Mouse (Mus musculus): ENCODE data around the gene 4930442H23Rik. TPM values are rescaled to one million over a fixed set of nuclear protein-coding genes. Genes with fewer than 3 reads are reported as not detected.
A peak's percentile ranks its signal among the peaks of the same experiment; 100 is the strongest.

Gene 4930442H23Rik
- total RNA-seq, 2 experiments from 2014 or later = not detected

DNA sequence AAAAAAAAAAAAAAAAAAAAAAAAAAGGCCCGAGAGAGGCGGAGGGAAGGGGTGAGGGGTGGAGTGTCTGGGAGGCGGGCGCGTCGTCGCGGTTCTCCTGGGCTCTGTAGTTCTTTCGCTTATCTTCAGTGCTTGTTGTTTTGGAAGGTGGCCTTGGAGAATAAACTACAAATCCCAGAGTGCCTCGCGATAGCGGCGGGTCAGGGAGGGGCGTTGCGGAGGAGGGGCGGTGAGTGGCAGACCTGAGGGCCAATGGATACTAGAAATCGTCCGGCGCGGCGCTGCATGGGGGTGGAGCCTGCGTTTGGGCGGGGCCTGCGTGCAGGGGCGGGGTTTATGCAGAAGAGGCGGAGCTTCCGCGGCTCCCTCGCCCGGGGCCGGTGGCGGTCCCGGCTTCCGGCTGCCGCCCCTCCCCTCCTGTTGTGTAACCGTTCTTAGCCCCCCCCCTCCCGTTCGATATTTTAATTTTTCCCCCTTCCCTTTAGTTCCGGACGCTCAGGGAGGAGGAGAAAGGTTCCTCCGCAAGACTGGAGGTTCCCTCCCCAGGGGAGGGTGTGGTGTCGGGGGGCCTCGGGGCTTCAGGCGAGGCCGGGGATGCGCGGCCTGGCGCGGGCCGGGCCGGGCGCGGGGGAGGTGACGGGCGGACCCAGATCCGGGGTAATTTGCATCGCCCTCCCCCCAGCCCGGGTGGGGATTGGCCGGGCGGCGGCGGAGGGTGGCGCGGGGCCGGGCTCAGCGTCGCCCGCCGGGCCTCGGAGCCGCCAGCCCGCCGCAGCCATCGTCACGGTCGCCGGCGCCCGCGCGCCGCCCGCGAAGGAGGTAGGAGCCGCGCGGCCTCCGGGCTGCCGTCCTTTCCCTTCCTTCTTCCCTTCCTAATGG is 46.2 kb downstream of the 4930442H23Rik start:
- Histone ChIP-seq H3K27ac (peak overlapping the region; percentile 99), H3K4me3 (peak overlapping the region; percentile 98)
- DNase-seq (ENCODE audit: low spot score in 2 of 2) = peak; percentile 100
- TF ChIP-seq CTCF (conservative IDR thresholded peaks at IDR 0.05) = no peak

GRCm38 (mm10) chr10:81136706-81137231 is 46.9 kb downstream of the 4930442H23Rik start:
- Histone ChIP-seq H3K4me3 (peak overlapping the region; percentile 98), H3K27ac (peak overlapping the region; percentile 99)
- DNase-seq (ENCODE audit: low spot score in 2 of 2) = peak in 1 of 2 experiments; percentile 71
- TF ChIP-seq CTCF (conservative IDR thresholded peaks at IDR 0.05) = no peak

DNA sequence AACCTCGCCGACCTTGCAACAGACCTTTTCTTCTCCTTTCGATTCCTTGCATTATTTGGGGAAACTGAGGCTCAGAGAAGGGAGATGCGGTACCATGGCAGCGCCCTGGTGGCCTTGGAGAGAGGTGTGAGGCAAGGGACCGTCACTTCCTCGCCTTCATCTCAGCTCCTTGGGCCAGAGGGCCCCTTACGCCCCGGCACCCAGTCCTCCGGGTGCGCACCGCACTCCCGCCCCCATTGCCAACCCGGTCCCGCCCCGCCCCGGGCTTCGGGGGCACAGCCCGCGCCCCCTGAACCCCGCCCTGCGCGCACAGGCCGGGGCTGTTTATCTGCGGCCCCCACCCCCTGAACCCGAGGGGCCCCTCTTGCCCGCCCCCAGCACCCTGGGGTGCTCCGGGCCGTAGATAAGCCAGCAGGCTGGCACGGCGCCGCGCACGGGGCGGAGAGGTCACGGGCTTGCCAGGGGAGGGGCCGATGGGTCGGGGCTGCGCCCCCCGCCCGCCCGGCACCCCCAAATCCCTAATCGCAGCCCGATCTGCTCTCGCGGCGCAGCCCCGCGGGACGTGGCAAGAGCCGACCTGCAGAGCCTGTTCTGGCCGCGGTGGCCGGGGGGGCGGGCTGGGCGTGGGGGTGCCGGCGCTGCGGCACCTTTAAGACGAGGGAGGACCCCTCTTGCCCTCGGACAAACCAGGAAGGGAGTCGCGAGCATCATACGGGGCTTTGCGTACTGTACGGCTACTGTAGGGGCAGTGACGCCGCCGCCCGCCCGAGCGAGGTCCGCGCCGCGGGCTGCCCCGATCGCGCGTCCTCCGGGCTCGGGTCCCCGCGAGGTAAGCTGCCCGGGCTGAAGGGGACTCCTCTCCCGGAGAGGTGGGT is 47.6 kb downstream of the 4930442H23Rik start:
- TF ChIP-seq CTCF (conservative IDR thresholded peaks at IDR 0.05) = peak; percentile 31; the same call in 1 of the 2 replicates
- H3K4me3 ChIP-seq = peak overlapping the region; percentile 98
- peak; percentile 45 to 64 for DNase-seq (ENCODE audit: low spot score in 2 of 2)
- peak overlapping the region; percentile 99 for H3K27ac ChIP-seq

DNA sequence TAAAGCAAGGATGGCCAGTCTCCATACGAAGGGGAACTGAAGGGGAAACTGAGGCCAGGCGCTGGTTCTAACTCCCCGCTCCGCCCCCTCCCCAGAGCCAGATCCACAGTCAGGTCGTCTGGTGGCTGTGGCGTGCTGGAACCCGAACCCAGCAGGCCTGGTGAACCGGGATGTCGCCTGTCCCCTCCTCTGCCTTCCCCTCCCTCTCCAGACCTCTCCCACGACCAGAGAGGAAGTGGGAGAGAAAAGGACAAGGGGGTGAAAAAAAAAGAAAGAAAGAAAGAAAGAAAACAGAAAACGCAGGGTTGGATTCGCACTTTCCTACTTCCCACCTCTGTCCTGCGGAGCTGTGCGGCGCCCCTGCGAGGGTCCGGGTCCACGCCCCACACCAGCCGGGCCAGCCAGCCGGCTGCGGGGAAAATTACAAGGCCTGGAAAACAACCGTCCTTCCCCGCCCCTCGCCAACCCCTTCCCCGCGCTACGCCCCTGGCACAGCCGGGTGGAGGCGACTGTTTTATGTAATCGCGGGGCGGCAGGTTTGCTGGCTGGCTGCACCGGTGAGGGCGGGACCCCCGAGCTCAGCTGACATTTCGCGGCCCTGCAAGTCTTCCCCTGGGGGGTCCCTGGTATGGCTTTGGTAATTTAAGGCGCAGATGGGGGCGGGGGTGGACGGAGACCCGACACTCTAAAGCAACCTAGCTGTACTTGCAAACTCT is 48.5 kb downstream of the 4930442H23Rik start, which contains the start of gene Zbtb7a:
TSS of gene Zbtb7a (plus strand) at position 255 of the 716 bp plus-strand sequence.
- no peak for TF ChIP-seq CTCF (conservative IDR thresholded peaks at IDR 0.05)
- DNase-seq (ENCODE audit: low spot score in 2 of 2) = peak; percentile 46 to 47
- H3K27ac ChIP-seq = peak within 1 kb of the TSS; percentile 99
- H3K4me3 ChIP-seq = peak within 1 kb of the TSS; percentile 98

DNA sequence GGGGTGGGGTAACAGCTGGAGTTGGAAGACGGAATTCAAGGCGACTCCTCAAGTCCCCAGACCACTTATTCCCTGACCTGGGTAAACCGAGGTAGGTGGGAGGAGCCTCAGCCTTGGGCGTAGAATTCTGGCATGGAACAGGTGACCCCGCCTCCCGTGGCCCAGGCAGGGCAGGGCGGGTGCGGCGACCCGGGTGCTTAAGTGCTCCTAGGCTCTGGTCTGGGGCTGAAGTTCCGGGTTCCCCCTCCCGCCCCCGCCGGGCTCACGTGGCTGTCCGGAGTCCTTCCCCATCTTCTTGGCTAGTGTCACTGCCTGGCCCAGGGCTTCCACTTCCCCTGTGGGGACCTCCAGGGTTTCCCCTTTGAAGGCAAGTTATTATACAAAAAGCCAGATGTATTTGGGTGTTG is 49.5 kb downstream of the 4930442H23Rik start:
- DNase-seq (ENCODE audit: low spot score in 2 of 2) = no peak
- no peak overlapping the region; the same call in 1 of the 2 replicates for H3K4me3 ChIP-seq
- TF ChIP-seq CTCF (conservative IDR thresholded peaks at IDR 0.05) = no peak
- H3K27ac ChIP-seq = 0 out of 2 replicates have a peak overlapping the region, but pooled peaks have one; percentile 1

Other genes with a start within 250 kb of the 4930442H23Rik start
- gene Gng7, start 168.9 kb downstream of the 4930442H23Rik start, total RNA-seq (2021) = 100 to 1,000 TPM; 161 to 176 TPM
- gene Diras1, start 158.2 kb downstream of the 4930442H23Rik start, total RNA-seq (2021) = 100 to 1,000 TPM in 1 of 2 experiments, 10 to 100 TPM in 1; 95.2 to 100 TPM
- 10 to 100 TPM; 60.8 to 66.1 TPM for gene Slc39a3, start 146.4 kb downstream of the 4930442H23Rik start, total RNA-seq (2021)
- gene Sgta, start 123.7 kb downstream of the 4930442H23Rik start, total RNA-seq (2021) = 100 to 1,000 TPM; 176 TPM
- gene Thop1, start 113.8 kb downstream of the 4930442H23Rik start, total RNA-seq (2021) = 10 to 100 TPM; 52.0 to 52.6 TPM
- under 1 TPM; 0.20 to 0.66 TPM for gene Creb3l3, start 85.0 kb downstream of the 4930442H23Rik start, total RNA-seq (2021)
- gene Map2k2, start 77.9 kb downstream of the 4930442H23Rik start, total RNA-seq (2021) = 100 to 1,000 TPM; 132 to 139 TPM
- gene Zbtb7a, start 48.6 kb downstream of the 4930442H23Rik start, total RNA-seq (2021) = 100 to 1,000 TPM; 103 to 109 TPM
- gene Pias4, start 15.9 kb downstream of the 4930442H23Rik start, total RNA-seq (2021) = 10 to 100 TPM; 29.4 to 29.5 TPM
- gene Eef2, start 7.2 kb downstream of the 4930442H23Rik start, total RNA-seq (2021) = 100 to 1,000 TPM; 907 to 909 TPM
- 10 to 100 TPM; 73.6 to 78.4 TPM for gene Dapk3, start 844 bp downstream of the 4930442H23Rik start, total RNA-seq (2021)
- under 1 TPM; 0.32 to 0.33 TPM for gene Nmrk2, start 18.2 kb upstream of the 4930442H23Rik start, total RNA-seq (2021)
- 100 to 1,000 TPM; 144 to 150 TPM for gene Atcay, start 47.0 kb upstream of the 4930442H23Rik start, total RNA-seq (2021)
- gene Zfr2, start 49.3 kb upstream of the 4930442H23Rik start, total RNA-seq (2021) = 10 to 100 TPM; 66.2 to 70.2 TPM
- 100 to 1,000 TPM; 260 to 267 TPM for gene Matk, start 69.1 kb upstream of the 4930442H23Rik start, total RNA-seq (2021)
- 10 to 100 TPM; 37.4 to 42.0 TPM for gene Mrpl54, start 83.1 kb upstream of the 4930442H23Rik start, total RNA-seq (2021)
- gene Apba3, start 83.1 kb upstream of the 4930442H23Rik start, total RNA-seq (2021) = 10 to 100 TPM; 32.6 to 37.3 TPM
- gene Tjp3, start 107.7 kb upstream of the 4930442H23Rik start, total RNA-seq (2021) = under 1 TPM; 0.54 to 0.91 TPM
- gene Pip5k1c, start 109.1 kb upstream of the 4930442H23Rik start, total RNA-seq (2021) = 100 to 1,000 TPM; 308 to 314 TPM
- 10 to 100 TPM; 27.6 to 30.7 TPM for gene Cactin, start 137.3 kb upstream of the 4930442H23Rik start, total RNA-seq (2021)
- gene Tbxa2r, start 144.9 kb upstream of the 4930442H23Rik start, total RNA-seq (2021) = 1 to 10 TPM; 1.3 to 1.4 TPM
- 1 to 10 TPM; 1.7 to 1.8 TPM for gene Gipc3, start 159.4 kb upstream of the 4930442H23Rik start, total RNA-seq (2021)
- 10 to 100 TPM; 27.5 to 30.8 TPM for gene Hmg20b, start 166.6 kb upstream of the 4930442H23Rik start, total RNA-seq (2021)
- 10 to 100 TPM; 42.8 to 45.9 TPM for gene Mfsd12, start 173.6 kb upstream of the 4930442H23Rik start, total RNA-seq (2021)
- gene 4930404N11Rik, start 182.0 kb upstream of the 4930442H23Rik start, total RNA-seq (2021) = 1 to 10 TPM; 1.6 to 2.4 TPM
- gene Fzr1, start 194.7 kb upstream of the 4930442H23Rik start, total RNA-seq (2021) = 10 to 100 TPM; 70.1 to 72.0 TPM
- 10 to 100 TPM; 75.9 to 79.7 TPM for gene Dohh, start 200.6 kb upstream of the 4930442H23Rik start, total RNA-seq (2021)
- gene Gm48551, start 200.6 kb upstream of the 4930442H23Rik start, total RNA-seq (2021) = 1 to 10 TPM; 4.4 to 6.1 TPM
- gene Gm48552, start 205.2 kb upstream of the 4930442H23Rik start, total RNA-seq (2021) = 1 to 10 TPM; 5.5 to 8.1 TPM
- 1 to 10 TPM; 1.9 to 2.1 TPM for gene Smim24, start 209.2 kb upstream of the 4930442H23Rik start, total RNA-seq (2021)